19 mouse cellular contexts compared by ENCODE assay signal in genomic region chr2:166554169-166554505, GRCm38 (mm10).
A peak's percentile ranks its signal among the peaks of the same experiment; 100 is the strongest.
DNase-seq lines count a peak whose midpoint lies in the region; ATAC-seq and TF ChIP-seq lines count a peak whose summit lies in the region.
"Had no signal": no experiment of that assay in that cellular context is flagged by ENCODE, and none has a peak within 500 bp of the region (broad histone marks: within the 10 kb centered on the region; RNA-seq: fewer than 3 reads in every experiment).

No protein-coding gene starts in this region.

- H3K4me3 ChIP-seq in forebrain, embryonic 11.5 days (ENCODE audit: low read depth, low read length) = no peak overlapping the region
- H3K4me3 ChIP-seq in forebrain, embryonic 16.5 days (replicated peaks; ENCODE audit: low read length) = no peak overlapping the region
- H3K4me3 ChIP-seq in lung, embryonic 15.5 days = no peak overlapping the region
- H3K4me3 ChIP-seq in lung, postnatal 0 days (ENCODE audit: low read depth, low read length) = no peak overlapping the region
- no peak overlapping the region for H3K4me3 ChIP-seq in limb, embryonic 12.5 days (replicated peaks)
- H3K4me3 ChIP-seq in liver, postnatal 0 days (ENCODE audit: low read depth, low read length) = no peak overlapping the region
- H3K4me3 ChIP-seq: embryonic facial prominence, embryonic 15.5 days; forebrain, embryonic 12.5 days; hindbrain, embryonic 15.5 days; megakaryocyte, embryonic 14.5 days; neural tube, embryonic 12.5 days; stomach, embryonic 15.5 days had no signal

- 0 out of 2 replicates have a peak overlapping the region, but pooled peaks have one; percentile 12 for H3K27ac ChIP-seq in forebrain, embryonic 11.5 days (ENCODE audit: low read depth, low read length)
- H3K27ac ChIP-seq in forebrain, embryonic 16.5 days (ENCODE audit: low read length) = no peak overlapping the region
- 0 out of 2 replicates have a peak overlapping the region, but pooled peaks have one; percentile 48 for H3K27ac ChIP-seq in lung, embryonic 15.5 days
- no peak overlapping the region for H3K27ac ChIP-seq in lung, postnatal 0 days (ENCODE audit: low read length)
- peak overlapping the region; percentile 71 for H3K27ac ChIP-seq in limb, embryonic 12.5 days
- H3K27ac ChIP-seq in liver, postnatal 0 days (ENCODE audit: low read depth) = 0 out of 2 replicates have a peak overlapping the region, but pooled peaks have one; percentile 29
- H3K27ac ChIP-seq: embryonic facial prominence, embryonic 15.5 days; forebrain, embryonic 12.5 days; hindbrain, embryonic 15.5 days; neural tube, embryonic 12.5 days; stomach, embryonic 15.5 days had no signal

- no peak overlapping the region for H3K9ac ChIP-seq in forebrain, embryonic 11.5 days (ENCODE audit: low read length)
- H3K9ac ChIP-seq in forebrain, embryonic 16.5 days (replicated peaks; ENCODE audit: low read depth, low read length) = no peak overlapping the region
- H3K9ac ChIP-seq in lung, embryonic 15.5 days = no peak overlapping the region
- no peak overlapping the region for H3K9ac ChIP-seq in lung, postnatal 0 days (replicated peaks; ENCODE audit: low read depth)
- no peak overlapping the region for H3K9ac ChIP-seq in limb, embryonic 12.5 days (replicated peaks)
- no peak overlapping the region for H3K9ac ChIP-seq in liver, postnatal 0 days (replicated peaks)
- H3K9ac ChIP-seq: embryonic facial prominence, embryonic 15.5 days; forebrain, embryonic 12.5 days; hindbrain, embryonic 15.5 days; neural tube, embryonic 12.5 days; stomach, embryonic 15.5 days had no signal

- H3K4me1 ChIP-seq in forebrain, embryonic 11.5 days (replicated peaks; ENCODE audit: control insufficient read depth, insufficient read depth, low read length) = peaks cover 9% of the 10 kb centered on the region
- H3K4me1 ChIP-seq in forebrain, embryonic 16.5 days (replicated peaks; ENCODE audit: control insufficient read depth, insufficient read depth, low read length) = peaks cover 40% of the 10 kb centered on the region
- H3K4me1 ChIP-seq in lung, embryonic 15.5 days = peaks cover 15% of the 10 kb centered on the region
- H3K4me1 ChIP-seq in lung, postnatal 0 days (ENCODE audit: insufficient read depth, low read depth, low read length) = no peaks in the 10 kb centered on the region
- H3K4me1 ChIP-seq in limb, embryonic 12.5 days (replicated peaks) = peaks cover 45% of the 10 kb centered on the region
- peaks cover 16% of the 10 kb centered on the region; the same call in 1 of the 2 replicates for H3K4me1 ChIP-seq in liver, postnatal 0 days (ENCODE audit: insufficient read depth)

- no peak for ATAC-seq in forebrain, embryonic 11.5 days (replicated peaks; ENCODE audit: low FRiP score)
- no peak for ATAC-seq in forebrain, embryonic 16.5 days
- no peak for ATAC-seq in lung, embryonic 15.5 days (ENCODE audit: borderline replicate concordance, extremely low read depth, low FRiP score, low TSS enrichment)
- ATAC-seq in lung, postnatal 0 days = no peak
- no peak for ATAC-seq in limb, embryonic 12.5 days (ENCODE audit: insufficient number of reproducible peaks, insufficient read depth, low FRiP score, low TSS enrichment, low read depth)
- no peak for ATAC-seq in liver, postnatal 0 days

- TF ChIP-seq EP300 in lung, postnatal 0 days (IDR thresholded peaks at IDR 0.05) = no peak
- no peak for TF ChIP-seq EP300 in liver, postnatal 0 days (IDR thresholded peaks at IDR 0.05; ENCODE audit: low read depth)

- TF ChIP-seq CTCF in lung, postnatal 0 days (IDR thresholded peaks at IDR 0.05) = no peak
- TF ChIP-seq CTCF in liver, postnatal 0 days (IDR thresholded peaks at IDR 0.05; ENCODE audit: low read depth) = no peak

- no peaks in the 10 kb centered on the region for H3K27me3 ChIP-seq in forebrain, embryonic 11.5 days (ENCODE audit: control insufficient read depth, insufficient read depth, low read length)
- no peaks in the 10 kb centered on the region for H3K27me3 ChIP-seq in forebrain, embryonic 16.5 days (replicated peaks; ENCODE audit: control insufficient read depth, insufficient read depth, low read length)
- no peaks in the 10 kb centered on the region; the same call in 1 of the 2 replicates for H3K27me3 ChIP-seq in lung, embryonic 15.5 days
- H3K27me3 ChIP-seq in lung, postnatal 0 days (replicated peaks; ENCODE audit: insufficient read depth, low read length) = no peaks in the 10 kb centered on the region
- no peaks in the 10 kb centered on the region for H3K27me3 ChIP-seq in limb, embryonic 12.5 days
- H3K27me3 ChIP-seq in liver, postnatal 0 days (ENCODE audit: insufficient read depth, low read length) = no peaks in the 10 kb centered on the region
- H3K27me3 ChIP-seq: embryonic facial prominence, embryonic 15.5 days; hindbrain, embryonic 15.5 days; stomach, embryonic 15.5 days had no signal

- H3K4me2 ChIP-seq in forebrain, embryonic 11.5 days (ENCODE audit: low read depth, low read length, severe bottlenecking) = no peak overlapping the region
- H3K4me2 ChIP-seq in forebrain, embryonic 16.5 days (ENCODE audit: low read length) = no peak overlapping the region
- no peak overlapping the region for H3K4me2 ChIP-seq in lung, embryonic 15.5 days
- no peak overlapping the region for H3K4me2 ChIP-seq in lung, postnatal 0 days (replicated peaks; ENCODE audit: low read depth, low read length)
- H3K4me2 ChIP-seq in limb, embryonic 12.5 days = no peak overlapping the region
- H3K4me2 ChIP-seq in liver, postnatal 0 days (ENCODE audit: low read depth, low read length) = no peak overlapping the region
- H3K4me2 ChIP-seq: forebrain, embryonic 12.5 days; hindbrain, embryonic 15.5 days had no signal

- no peak for DNase-seq in forebrain, embryonic 11.5 days (ENCODE audit: low spot score)
- DNase-seq in lung, postnatal 0 days (ENCODE audit: low spot score) = no peak
- no peak for DNase-seq in liver, postnatal 0 days
- DNase-seq in ovary, adult 18-20 months (ENCODE audit: low spot score) = no peak
- DNase-seq in frontal cortex, postnatal 10 days (ENCODE audit: low spot score in 2 of 2) = no peak
- DNase-seq: adrenal gland, adult 8-10 months; cerebellum, adult 11-12 months; gastrocnemius, postnatal 36 days; left cerebral cortex, postnatal 4 days; right cerebral cortex, postnatal 14 days had no signal

- H3K36me3 ChIP-seq in forebrain, embryonic 11.5 days (ENCODE audit: control insufficient read depth, insufficient read depth, low read length) = no peaks in the 10 kb centered on the region
- no peaks in the 10 kb centered on the region for H3K36me3 ChIP-seq in forebrain, embryonic 16.5 days (ENCODE audit: control insufficient read depth, insufficient read depth)
- no peaks in the 10 kb centered on the region for H3K36me3 ChIP-seq in lung, embryonic 15.5 days
- H3K36me3 ChIP-seq in lung, postnatal 0 days (ENCODE audit: insufficient read depth, low read length) = no peaks in the 10 kb centered on the region
- no peaks in the 10 kb centered on the region for H3K36me3 ChIP-seq in limb, embryonic 12.5 days
- no peaks in the 10 kb centered on the region for H3K36me3 ChIP-seq in liver, postnatal 0 days (replicated peaks; ENCODE audit: insufficient read depth, low read length)
- H3K36me3 ChIP-seq: embryonic facial prominence, embryonic 15.5 days; forebrain, embryonic 12.5 days; hindbrain, embryonic 15.5 days; neural tube, embryonic 12.5 days; stomach, embryonic 15.5 days had no signal

- no peaks in the 10 kb centered on the region for H3K9me3 ChIP-seq in forebrain, embryonic 11.5 days (ENCODE audit: control insufficient read depth, low read length)
- H3K9me3 ChIP-seq in forebrain, embryonic 16.5 days (ENCODE audit: control insufficient read depth, low read length) = no peaks in the 10 kb centered on the region
- H3K9me3 ChIP-seq in lung, embryonic 15.5 days = no peaks in the 10 kb centered on the region
- H3K9me3 ChIP-seq in lung, postnatal 0 days (ENCODE audit: low read length) = no peaks in the 10 kb centered on the region
- H3K9me3 ChIP-seq in limb, embryonic 12.5 days = no peaks in the 10 kb centered on the region
- no peaks in the 10 kb centered on the region for H3K9me3 ChIP-seq in liver, postnatal 0 days (ENCODE audit: low read length)
- H3K9me3 ChIP-seq: embryonic facial prominence, embryonic 15.5 days; forebrain, embryonic 12.5 days; hindbrain, embryonic 15.5 days; neural tube, embryonic 12.5 days; stomach, embryonic 15.5 days had no signal

- WGBS in forebrain, embryonic 11.5 days = 80% methylated on average over 11 of the region's 11 CpGs
- WGBS in forebrain, embryonic 16.5 days = 86% methylated on average over 11 of the region's 11 CpGs
- 71% methylated on average over 11 of the region's 11 CpGs for WGBS in lung, embryonic 15.5 days
- 72% methylated on average over 11 of the region's 11 CpGs for WGBS in lung, postnatal 0 days
- WGBS in limb, embryonic 12.5 days = 62% methylated on average over 11 of the region's 11 CpGs
- 80% methylated on average over 11 of the region's 11 CpGs for WGBS in liver, postnatal 0 days (ENCODE audit: insufficient replicate concordance)

Comparison
In these comparisons a context has a peak if more than half of its experiments do, and no peak if none do; other contexts are left out.
1. H3K27ac ChIP-seq: peak in forebrain, embryonic 11.5 days (single experiment), lung, embryonic 15.5 days (single experiment), limb, embryonic 12.5 days (single experiment) and liver, postnatal 0 days (single experiment); none in forebrain, embryonic 16.5 days (single experiment) and lung, postnatal 0 days (single experiment).